Mouse (Mus musculus) heart, embryonic 11.5 days (tissue): Measurements from ENCODE around the gene Pafah1b1. TPM values are rescaled to one million over a fixed set of nuclear protein-coding genes. Genes with fewer than 3 reads are reported as not detected.

ENCODE experiments used
- ATAC-seq: fragments of 200-750 bp; cut with Nextera tagmentation; replicated peaks from 2 replicates; pipeline ENCODE4 v1.8.0; 2017; ENCODE audit warnings: moderate library complexity; ENCODE audit not compliant: insufficient number of reproducible peaks, low FRiP score, low TSS enrichment
- H3K27ac ChIP-seq: fragments of 300-500 bp; sonication (generic); 2 replicates; pipeline ENCODE4 v1.5.1; 2014; ENCODE audit warnings: mild to moderate bottlenecking, low read depth, low read length
- H3K27me3 ChIP-seq: fragments of 300-500 bp; sonication (generic); 2 replicates; pipeline ENCODE4 v1.6.1; 2014; ENCODE audit warnings: mild to moderate bottlenecking, low read length, mixed read lengths; ENCODE audit not compliant: control insufficient read depth, insufficient read depth
- H3K36me3 ChIP-seq: fragments of 300-500 bp; sonication (generic); 2 replicates; pipeline ENCODE4 v1.6.1; 2014; ENCODE audit warnings: mild to moderate bottlenecking, low read length, moderate library complexity, mixed read lengths; ENCODE audit not compliant: control insufficient read depth, insufficient read depth
- H3K4me1 ChIP-seq: fragments of 300-500 bp; sonication (generic); 2 replicates; pipeline ENCODE4 v1.6.1; 2014; ENCODE audit warnings: low read length; ENCODE audit not compliant: control insufficient read depth, insufficient read depth
- H3K4me2 ChIP-seq: fragments of 300-500 bp; sonication (generic); 2 replicates; pipeline ENCODE4 v1.6.1; 2014; ENCODE audit warnings: mild to moderate bottlenecking, moderate library complexity
- H3K4me3 ChIP-seq: fragments of 300-500 bp; sonication (generic); 2 replicates; pipeline ENCODE4 v1.5.1; 2014; ENCODE audit warnings: low read depth, low read length
- H3K9ac ChIP-seq: fragments of 300-500 bp; sonication (generic); 2 replicates; pipeline ENCODE4 v1.6.1; 2014; ENCODE audit warnings: mild to moderate bottlenecking, low read depth, low read length, moderate library complexity
- H3K9me3 ChIP-seq: fragments of 300-500 bp; sonication (generic); replicated peaks from 2 replicates; pipeline ENCODE4 v1.6.1; 2016; ENCODE audit warnings: low read length; ENCODE audit not compliant: control insufficient read depth
- WGBS: fragments of 180-500 bp; shearing (Covaris S2); extraction: QIAGEN DNeasy Blood & Tissue Kit; methylation state at CpG from one replicate; pipeline ENCODE4 v1.1.7; 2014; ENCODE audit not compliant: insufficient replicate concordance; 5-methylcytosine and 5-hydroxymethylcytosine counted together
- polyA plus RNA-seq: library from polyadenylated mRNA; unstranded; fragments of >200 nt; fragmentation: Nextera tagmentation; extraction: Ambion mirVana; gene quantifications from 2 replicates; pipeline ENCODE4 v1.2.1, GENCODE M21; 2014

The Pafah1b1 gene
- 73.7 and 79.6 TPM in 2 replicates for polyA plus RNA-seq

GRCm38 (mm10) chr11:74724235-74724791 is at the start of gene Pafah1b1:
Pafah1b1 (minus strand) TSS chr11:74724670.
- Histone ChIP-seq H3K4me1 (peaks cover 21% of the 10 kb centered on the region), H3K9me3 (no peaks in the 10 kb centered on the region), H3K36me3 (no peaks in the 10 kb centered on the region), H3K9ac (peak within 1 kb of the TSS; percentile 100), H3K27me3 (no peaks in the 10 kb centered on the region), H3K27ac (peak within 1 kb of the TSS; percentile 98), H3K4me2 (peak within 1 kb of the TSS; percentile 89), H3K4me3 (peak within 1 kb of the TSS; percentile 99)
- peak; percentile 98 for ATAC-seq
- WGBS: under 1% methylated on average over 48 of the region's 56 CpGs

DNA sequence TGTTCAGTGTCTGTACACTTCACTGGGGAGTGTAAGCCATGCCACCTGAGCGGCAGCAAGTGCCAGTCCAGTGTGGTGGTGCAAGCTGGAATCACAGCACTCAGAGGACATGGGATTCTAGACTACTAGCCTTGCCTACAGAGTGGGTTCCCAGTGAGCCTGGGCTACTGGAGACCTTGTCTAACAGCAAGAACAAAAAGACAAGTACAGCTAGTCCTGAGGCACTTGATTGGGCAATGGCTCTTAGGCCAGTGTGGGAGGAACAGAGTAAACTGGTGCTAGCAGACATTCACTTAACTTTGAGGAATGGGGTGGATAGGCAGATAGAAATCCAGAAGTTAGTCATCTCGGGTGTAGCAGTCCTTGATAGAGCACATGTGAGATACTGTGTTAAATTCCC is 47.9 kb upstream of the Pafah1b1 start:
- WGBS: 81% methylated on average over 2 of the region's 2 CpGs
- H3K4me1 ChIP-seq: peaks cover 8% of the 10 kb centered on the region

DNA sequence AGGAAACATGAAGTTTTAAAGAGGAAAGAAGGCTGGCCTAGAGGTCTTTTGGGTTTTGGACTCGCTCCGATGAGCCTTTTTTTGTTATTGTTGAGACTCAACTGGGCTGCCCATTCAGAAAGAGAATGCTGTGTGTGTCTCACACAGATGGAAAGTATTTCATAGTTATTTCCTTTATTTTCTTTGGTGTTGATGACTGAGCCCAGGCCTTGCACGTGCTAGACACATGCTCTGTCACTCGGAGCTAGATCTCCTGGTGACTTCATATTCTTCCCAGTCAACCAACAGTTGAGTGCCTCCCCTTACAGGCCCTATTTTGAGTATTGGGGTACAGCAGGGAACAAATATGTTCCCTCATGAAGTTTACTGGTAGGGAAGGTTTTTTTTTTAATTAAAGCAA is 47.2 kb upstream of the Pafah1b1 start:
- Histone ChIP-seq H3K9me3 (no peaks in the 10 kb centered on the region), H3K9ac (no peak overlapping the region), H3K27ac (no peak overlapping the region), H3K4me3 (peak overlapping the region; percentile 80), H3K36me3 (peaks cover 19% of the 10 kb centered on the region), H3K4me1 (peaks cover 8% of the 10 kb centered on the region), H3K27me3 (no peaks in the 10 kb centered on the region), H3K4me2 (peak overlapping the region; percentile 77)
- 53% methylated on average over 4 of the region's 4 CpGs for WGBS
- ATAC-seq: no peak

More for the DNA sequence above, 47.9 kb upstream of the Pafah1b1 start:
- Histone ChIP-seq H3K36me3 (peaks cover 19% of the 10 kb centered on the region), H3K27me3 (no peaks in the 10 kb centered on the region), H3K4me3 (no peak overlapping the region), H3K4me2 (no peak overlapping the region), H3K9ac (no peak overlapping the region), H3K27ac (no peak overlapping the region), H3K9me3 (no peaks in the 10 kb centered on the region)
- ATAC-seq: no peak

- peak overlapping the region; percentile 87 for H3K9ac ChIP-seq
- peaks cover 8% of the 10 kb centered on the region for H3K4me1 ChIP-seq
- H3K27me3 ChIP-seq: no peaks in the 10 kb centered on the region
- no peak for ATAC-seq
- peak overlapping the region; percentile 88 for H3K27ac ChIP-seq
- peak overlapping the region; percentile 80 for H3K4me3 ChIP-seq
- peaks cover 19% of the 10 kb centered on the region for H3K36me3 ChIP-seq
- 12% methylated on average over 8 of the region's 8 CpGs for WGBS
- H3K4me2 ChIP-seq: peak overlapping the region; percentile 77
- no peaks in the 10 kb centered on the region for H3K9me3 ChIP-seq
Measured at GRCm38 (mm10) chr11:74771234-74771633, 46.8 kb upstream of the Pafah1b1 start.

- Histone ChIP-seq H3K36me3 (peaks cover 14% of the 10 kb centered on the region), H3K27ac (peak within 1 kb of the TSS; percentile 88), H3K9ac (peak within 1 kb of the TSS; percentile 87), H3K4me3 (peak within 1 kb of the TSS; percentile 80), H3K4me2 (peak within 1 kb of the TSS; percentile 77), H3K9me3 (no peaks in the 10 kb centered on the region), H3K4me1 (peaks cover 8% of the 10 kb centered on the region), H3K27me3 (no peaks in the 10 kb centered on the region)
- peak; percentile 89 for ATAC-seq
- under 1% methylated on average over 43 of the region's 43 CpGs for WGBS
Measured at GRCm38 (mm10) chr11:74770595-74771207, 46.2 kb upstream of the Pafah1b1 start, which contains the start of gene Mettl16. Mettl16 (plus strand) TSS chr11:74770830.

DNA sequence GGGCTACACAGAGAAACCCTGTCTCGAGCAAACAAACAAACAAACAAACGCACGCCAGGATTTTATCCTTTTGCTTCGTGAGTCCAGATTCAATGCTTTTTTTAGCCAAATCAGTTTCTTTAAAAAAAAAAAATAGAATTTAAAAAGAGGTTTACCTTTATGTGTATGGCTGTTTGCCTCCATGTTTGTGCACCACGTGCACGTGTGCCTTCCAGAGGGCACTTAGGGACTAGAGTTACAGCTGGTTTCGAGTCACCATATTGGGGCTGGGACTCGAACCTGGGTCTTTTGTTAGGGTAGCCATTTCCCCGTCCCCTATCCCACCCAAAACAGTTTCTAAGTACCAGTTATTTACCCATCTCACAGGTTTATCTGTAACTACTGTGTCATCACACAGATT is 45.6 kb upstream of the Pafah1b1 start:
- H3K4me2 ChIP-seq: peak overlapping the region; percentile 77
- H3K27me3 ChIP-seq: no peaks in the 10 kb centered on the region
- 80% methylated on average over 9 of the region's 9 CpGs for WGBS
- H3K9me3 ChIP-seq: no peaks in the 10 kb centered on the region
- H3K36me3 ChIP-seq: peaks cover 10% of the 10 kb centered on the region
- peak overlapping the region; percentile 80 for H3K4me3 ChIP-seq
- H3K4me1 ChIP-seq: peaks cover 8% of the 10 kb centered on the region
- H3K9ac ChIP-seq: peak overlapping the region; percentile 87
- peak overlapping the region; percentile 88; the same call in 1 of the 2 replicates for H3K27ac ChIP-seq
- ATAC-seq: no peak

GRCm38 (mm10) chr11:74768045-74768444 is 43.6 kb upstream of the Pafah1b1 start:
- Histone ChIP-seq H3K4me3 (no peak overlapping the region), H3K4me2 (no peak overlapping the region), H3K27ac (no peak overlapping the region), H3K9me3 (no peaks in the 10 kb centered on the region), H3K27me3 (no peaks in the 10 kb centered on the region), H3K36me3 (no peaks in the 10 kb centered on the region), H3K9ac (no peak overlapping the region), H3K4me1 (peaks cover 8% of the 10 kb centered on the region)
- no peak for ATAC-seq
- 39% methylated on average over 6 of the region's 6 CpGs for WGBS

GRCm38 (mm10) chr11:74767469-74767868 is 43.0 kb upstream of the Pafah1b1 start:
- Histone ChIP-seq H3K9me3 (no peaks in the 10 kb centered on the region), H3K27ac (0 out of 2 replicates have a peak overlapping the region, but pooled peaks have one; percentile 3), H3K9ac (no peak overlapping the region), H3K4me1 (peaks cover 8% of the 10 kb centered on the region), H3K4me3 (no peak overlapping the region), H3K4me2 (no peak overlapping the region), H3K27me3 (no peaks in the 10 kb centered on the region), H3K36me3 (no peaks in the 10 kb centered on the region)
- 72% methylated on average over 4 of the region's 4 CpGs for WGBS
- no peak for ATAC-seq
